Mouse (Mus musculus) testis, adult 10 weeks (tissue): ENCODE data around the gene Olfr9. TPM values are rescaled to one million over a fixed set of nuclear protein-coding genes. Genes with fewer than 3 reads are reported as not detected.

Experiments used
- polyA plus RNA-seq: library from polyadenylated mRNA; stranded (reverse); fragments of 350-450 nt; fragmentation: Illumina TruSeq; extraction: RNeasy Lipid Tissue Mini Kit (QIAGEN cat#74804); gene quantifications from one replicate; pipeline ENCODE4 v1.2.3, GENCODE M21; 2014; ENCODE audit warnings: low read depth, low replicate concordance

The Olfr9 gene
- not detected for polyA plus RNA-seq

DNA sequence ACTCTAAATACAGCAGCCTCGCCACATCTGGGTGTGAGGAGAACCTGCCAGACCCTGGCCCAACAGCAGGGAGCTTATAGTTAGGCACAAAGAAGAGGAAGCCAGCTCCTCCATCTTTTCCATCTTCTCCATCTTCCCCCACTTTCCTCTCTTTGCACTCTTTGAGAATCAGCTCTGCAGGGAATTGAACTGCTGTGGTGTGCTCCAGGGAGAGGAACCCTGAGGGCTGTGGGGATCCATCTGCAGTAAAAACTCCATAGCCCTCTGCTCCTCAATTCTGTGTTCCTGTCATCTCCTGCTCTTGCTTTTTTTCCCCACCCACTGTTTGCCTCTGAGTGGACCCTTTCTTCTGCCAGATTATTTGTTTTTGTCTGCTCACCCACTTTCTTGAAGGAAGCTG, at the start of gene Olfr9:
TSS of gene Olfr9 (plus strand) at position 301 of the 400 bp plus-strand sequence.

GRCm38 (mm10) chr10:128960590-128961584, 28.3 kb upstream of the Olfr9 start, which contains the start of gene Mettl7b:
TSS of gene Mettl7b (minus strand) at chr10:128960988.

DNA sequence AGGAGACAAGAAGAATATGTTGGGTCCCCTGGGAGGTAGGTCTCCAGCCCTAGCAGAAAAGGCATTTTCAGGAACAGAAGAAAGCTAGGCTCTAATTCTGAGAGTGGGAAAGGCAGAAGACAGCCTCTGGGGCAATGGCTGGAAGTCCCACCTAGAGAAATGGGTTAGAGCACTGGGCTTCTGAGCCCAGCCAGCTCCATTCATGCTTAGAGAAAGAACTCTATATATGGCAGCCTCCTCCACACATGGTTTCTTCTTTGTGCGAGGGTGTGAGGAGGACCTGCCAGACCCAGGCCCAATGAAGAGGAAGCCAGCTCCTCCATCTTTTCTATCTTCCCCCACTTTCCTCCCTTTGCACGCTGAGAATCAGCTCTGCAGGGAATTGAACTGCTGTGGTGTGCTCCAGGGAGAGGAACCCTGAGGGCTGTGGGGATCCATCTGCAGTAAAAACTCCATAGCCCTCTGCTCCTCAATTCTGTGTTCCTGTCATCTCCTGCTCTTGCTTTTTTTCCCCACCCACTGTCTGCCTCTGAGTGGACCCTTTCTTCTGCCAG, 21.1 kb downstream of the Olfr9 start, which contains the start of gene Olfr763:
TSS of gene Olfr763 (plus strand) at position 504 of the 554 bp plus-strand sequence.

DNA sequence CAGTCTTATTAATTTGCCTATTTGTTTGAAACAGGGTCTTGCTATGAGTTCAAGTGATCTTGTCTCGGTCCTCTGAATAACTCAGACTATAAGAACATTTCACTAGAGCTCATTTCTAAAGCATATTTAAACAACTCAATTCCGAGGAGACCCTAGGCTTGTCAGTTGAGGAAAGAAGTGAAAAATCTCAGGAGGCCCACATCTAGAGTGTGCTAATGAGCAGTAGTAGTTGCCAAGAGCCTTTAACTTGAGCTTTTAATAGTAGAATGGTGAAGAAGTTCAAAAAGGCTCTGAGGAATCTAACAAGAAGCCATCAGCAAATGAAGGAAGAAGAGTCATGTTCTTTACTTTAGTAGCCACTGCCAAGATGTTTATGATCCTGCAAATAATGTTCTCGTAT, 50.6 kb downstream of the Olfr9 start, which contains the start of gene Olfr764-ps1:
TSS of gene Olfr764-ps1 (minus strand) at position 101 of the 400 bp plus-strand sequence.

Other genes starting within 250 kb of the Olfr9 start
- 70.4 TPM for gene Dgka, start 244.6 kb upstream of the Olfr9 start, polyA plus RNA-seq
- 2.4 TPM for gene Pym1, start 241.5 kb upstream of the Olfr9 start, polyA plus RNA-seq
- gene Mmp19, start 198.5 kb upstream of the Olfr9 start, polyA plus RNA-seq = 1.0 TPM
- gene Dnajc14, start 185.4 kb upstream of the Olfr9 start, polyA plus RNA-seq = 12.3 TPM
- gene Tmem198b, start 185.1 kb upstream of the Olfr9 start, polyA plus RNA-seq = 2.5 TPM
- 220 TPM for gene Sarnp, start 172.1 kb upstream of the Olfr9 start, polyA plus RNA-seq
- 89.0 TPM for gene Ormdl2, start 167.8 kb upstream of the Olfr9 start, polyA plus RNA-seq
- gene Gdf11, start 97.7 kb upstream of the Olfr9 start, polyA plus RNA-seq = 1.2 TPM
- gene Cd63, start 88.4 kb upstream of the Olfr9 start, polyA plus RNA-seq = 53.4 TPM
- 3.0 TPM for gene Rdh5, start 66.5 kb upstream of the Olfr9 start, polyA plus RNA-seq
- gene Bloc1s1, start 65.4 kb upstream of the Olfr9 start, polyA plus RNA-seq = 5.1 TPM
- 1.0 TPM for gene Itga7, start 55.6 kb upstream of the Olfr9 start, polyA plus RNA-seq
- gene Mettl7b, start 28.4 kb upstream of the Olfr9 start, polyA plus RNA-seq = 0.22 TPM
- gene Olfr763, start 21.4 kb downstream of the Olfr9 start, polyA plus RNA-seq = not detected
- not detected for gene Olfr764-ps1, start 50.5 kb downstream of the Olfr9 start, polyA plus RNA-seq
- gene Olfr765, start 60.6 kb downstream of the Olfr9 start, polyA plus RNA-seq = not detected
- gene Olfr766-ps1, start 79.5 kb downstream of the Olfr9 start, polyA plus RNA-seq = not detected
- gene Olfr767, start 93.5 kb downstream of the Olfr9 start, polyA plus RNA-seq = not detected
- not detected for gene Olfr768, start 109.9 kb downstream of the Olfr9 start, polyA plus RNA-seq
- gene Olfr769, start 128.4 kb downstream of the Olfr9 start, polyA plus RNA-seq = not detected
- gene Olfr770, start 149.6 kb downstream of the Olfr9 start, polyA plus RNA-seq = not detected
- gene Olfr771, start 175.3 kb downstream of the Olfr9 start, polyA plus RNA-seq = not detected
- gene Olfr772, start 188.5 kb downstream of the Olfr9 start, polyA plus RNA-seq = 0.25 TPM
- gene Olfr773, start 198.0 kb downstream of the Olfr9 start, polyA plus RNA-seq = not detected
- not detected for gene Olfr774, start 246.8 kb downstream of the Olfr9 start, polyA plus RNA-seq